Mouse (Mus musculus) forebrain, postnatal 0 days (tissue): ENCODE data around the gene Ssh3. TPM values are rescaled to one million over a fixed set of nuclear protein-coding genes. Genes with fewer than 3 reads are reported as not detected.

ENCODE experiments used
- ATAC-seq: fragments of 200-750 bp; cut with Nextera tagmentation; 2 replicates; pipeline ENCODE4 v1.8.0; 2017; ENCODE audit warnings: mild to moderate bottlenecking, moderate library complexity
- DNase-seq: peaks from one replicate; pipeline ENCODE4 v3.0.0-alpha.2; 2015
- H3K27ac ChIP-seq: fragments of 300-500 bp; sonication (generic); 2 replicates; pipeline ENCODE4 v1.5.1; 2014; ENCODE audit warnings: low read depth, mild to moderate bottlenecking, antibody characterized with exemption, low read length, moderate library complexity, mixed read lengths
- H3K27me3 ChIP-seq: fragments of 300-500 bp; sonication (generic); 2 replicates; pipeline ENCODE4 v1.6.1; 2014; ENCODE audit warnings: mild to moderate bottlenecking, low read length, mixed read lengths; ENCODE audit not compliant: insufficient read depth
- H3K36me3 ChIP-seq: fragments of 300-500 bp; sonication (generic); 2 replicates; pipeline ENCODE4 v1.6.1; 2014; ENCODE audit warnings: mild to moderate bottlenecking, moderate library complexity; ENCODE audit not compliant: insufficient read depth
- H3K4me1 ChIP-seq: fragments of 300-500 bp; sonication (generic); 2 replicates; pipeline ENCODE4 v1.6.1; 2014; ENCODE audit warnings: antibody characterized with exemption; ENCODE audit not compliant: insufficient read depth
- H3K4me2 ChIP-seq: fragments of 300-500 bp; sonication (generic); 2 replicates; pipeline ENCODE4 v1.6.1; 2014; ENCODE audit warnings: low read depth, mild to moderate bottlenecking, moderate library complexity
- H3K4me3 ChIP-seq: fragments of 300-500 bp; sonication (generic); 2 replicates; pipeline ENCODE4 v1.5.1; 2014; ENCODE audit warnings: low read depth, low read length, mixed read lengths
- H3K9ac ChIP-seq: fragments of 300-500 bp; sonication (generic); 2 replicates; pipeline ENCODE4 v1.6.1; 2014; ENCODE audit warnings: mild to moderate bottlenecking
- H3K9me3 ChIP-seq: fragments of 300-500 bp; sonication (generic); 2 replicates; pipeline ENCODE4 v1.6.1; 2016; ENCODE audit warnings: low read length
- CTCF ChIP-seq: sonication (generic); IDR thresholded peaks from 2 replicates; pipeline ENCODE4 v1.5.1; 2016; ENCODE audit warnings: antibody characterized with exemption, control low read depth, low read depth
- WGBS: fragments of 180-500 bp; shearing (Covaris S2); extraction: QIAGEN DNeasy Blood & Tissue Kit; methylation state at CpG from one replicate; pipeline ENCODE4 v1.1.7; 2014; 5-methylcytosine and 5-hydroxymethylcytosine counted together
- polyA plus RNA-seq: library from polyadenylated mRNA; unstranded; fragments of >200 nt; fragmentation: Nextera tagmentation; extraction: Ambion mirVana; gene quantifications from 2 replicates; pipeline ENCODE4 v1.2.1, GENCODE M21; 2015
- total RNA-seq: library from RNA; depleted of rRNA; stranded (reverse); fragments of >200 nt; gene quantifications from 2 replicates; pipeline ENCODE4 v1.2.3, GENCODE M21; 2014

The Ssh3 gene
- total and polyA plus RNA-seq, 2 experiments from 2014 or later: 9.1 to 41.5 TPM

GRCm38 (mm10) chr19:4300852-4301734 is 32.1 kb upstream of the Ssh3 start:
- Histone ChIP-seq H3K4me2 (0 out of 2 replicates have a peak overlapping the region, but pooled peaks have one; percentile 36), H3K9me3 (no peaks in the 10 kb centered on the region), H3K27me3 (no peaks in the 10 kb centered on the region), H3K4me1 (peaks cover 35% of the 10 kb centered on the region), H3K4me3 (no peak overlapping the region), H3K36me3 (no peaks in the 10 kb centered on the region), H3K9ac (no peak overlapping the region), H3K27ac (peak overlapping the region; percentile 68)
- DNase-seq (no peak), ATAC-seq (no peak)
- TF ChIP-seq CTCF: no peak
- WGBS: 68% methylated on average over 11 of the region's 11 CpGs

GRCm38 (mm10) chr19:4300271-4300704 is 31.3 kb upstream of the Ssh3 start:
- TF ChIP-seq CTCF: no peak
- Histone ChIP-seq H3K36me3 (no peaks in the 10 kb centered on the region), H3K4me1 (peaks cover 35% of the 10 kb centered on the region), H3K4me2 (no peak overlapping the region), H3K4me3 (no peak overlapping the region), H3K27ac (no peak overlapping the region), H3K27me3 (no peaks in the 10 kb centered on the region), H3K9ac (no peak overlapping the region), H3K9me3 (no peaks in the 10 kb centered on the region)
- DNase-seq: no peak
- WGBS: 47% methylated on average over 7 of the region's 7 CpGs
- no peak for ATAC-seq

- WGBS: 82% methylated on average over 6 of the region's 6 CpGs
- no peaks in the 10 kb centered on the region for H3K9me3 ChIP-seq
- no peak overlapping the region for H3K4me3 ChIP-seq
- TF ChIP-seq CTCF: no peak
- H3K27ac ChIP-seq: no peak overlapping the region
- H3K4me1 ChIP-seq: peaks cover 31% of the 10 kb centered on the region
- no peak overlapping the region for H3K4me2 ChIP-seq
- H3K36me3 ChIP-seq: 0 out of 2 replicates have a peak, but pooled peaks cover under 1% of the 10 kb centered on the region
- no peaks in the 10 kb centered on the region for H3K27me3 ChIP-seq
- no peak for DNase-seq
- H3K9ac ChIP-seq: no peak overlapping the region
- no peak for ATAC-seq
Observed at GRCm38 (mm10) chr19:4299574-4300270, 30.7 kb upstream of the Ssh3 start.

DNA sequence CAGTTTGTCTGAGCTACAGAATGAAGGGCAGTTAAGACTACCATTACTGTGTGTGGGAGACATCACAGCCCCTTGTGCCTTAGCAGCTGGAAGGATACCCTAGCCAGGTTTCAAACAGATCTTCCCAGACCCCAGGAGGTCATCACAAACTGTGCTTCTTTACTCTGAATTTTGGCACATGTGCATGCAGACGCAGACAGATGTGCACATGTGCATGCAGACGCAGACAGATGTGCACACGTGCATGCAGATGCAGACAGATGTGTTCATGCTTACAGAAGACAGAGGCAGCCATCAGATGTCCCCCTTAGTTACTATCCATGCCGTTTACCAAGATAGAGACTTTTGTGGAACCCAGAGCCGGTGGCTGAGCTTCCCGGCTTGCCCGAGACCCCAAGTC is 30.1 kb upstream of the Ssh3 start:
- no peak overlapping the region for H3K27ac ChIP-seq
- no peak overlapping the region for H3K4me2 ChIP-seq
- no peak for ATAC-seq
- peaks cover 25% of the 10 kb centered on the region for H3K4me1 ChIP-seq
- 0 out of 2 replicates have a peak, but pooled peaks cover 4% of the 10 kb centered on the region for H3K36me3 ChIP-seq
- no peaks in the 10 kb centered on the region for H3K9me3 ChIP-seq
- no peak for DNase-seq
- H3K4me3 ChIP-seq: no peak overlapping the region
- no peak for TF ChIP-seq CTCF
- H3K27me3 ChIP-seq: no peaks in the 10 kb centered on the region
- no peak overlapping the region for H3K9ac ChIP-seq
- 91% methylated on average over 7 of the region's 7 CpGs for WGBS

- no peak overlapping the region for H3K4me3 ChIP-seq
- TF ChIP-seq CTCF: no peak
- 0 out of 2 replicates have a peak, but pooled peaks cover 4% of the 10 kb centered on the region for H3K36me3 ChIP-seq
- H3K9ac ChIP-seq: no peak overlapping the region
- H3K4me1 ChIP-seq: peaks cover 19% of the 10 kb centered on the region
- H3K27ac ChIP-seq: no peak overlapping the region
- WGBS: 93% methylated on average over 17 of the region's 17 CpGs
- no peak overlapping the region for H3K4me2 ChIP-seq
- ATAC-seq (no peak), DNase-seq (no peak)
- no peaks in the 10 kb centered on the region for H3K27me3 ChIP-seq
- no peaks in the 10 kb centered on the region for H3K9me3 ChIP-seq
Observed at GRCm38 (mm10) chr19:4298322-4299121, 29.5 kb upstream of the Ssh3 start.

GRCm38 (mm10) chr19:4297851-4298250 is 28.9 kb upstream of the Ssh3 start:
- no peak overlapping the region for H3K9ac ChIP-seq
- TF ChIP-seq CTCF: no peak
- H3K4me3 ChIP-seq: no peak overlapping the region
- peaks cover 13% of the 10 kb centered on the region for H3K4me1 ChIP-seq
- no peaks in the 10 kb centered on the region for H3K27me3 ChIP-seq
- no peaks in the 10 kb centered on the region for H3K9me3 ChIP-seq
- ATAC-seq (no peak), DNase-seq (no peak)
- peaks cover 8% of the 10 kb centered on the region for H3K36me3 ChIP-seq
- H3K4me2 ChIP-seq: no peak overlapping the region
- 91% methylated on average over 5 of the region's 5 CpGs for WGBS
- H3K27ac ChIP-seq: no peak overlapping the region
